Mouse (Mus musculus) heart, adult 2 months (tissue): ENCODE data around the gene Gm32742. TPM values are rescaled to one million over a fixed set of nuclear protein-coding genes. Genes with fewer than 3 reads are reported as not detected.

Source experiments
- DNase-seq, 2 experiments: peaks; one replicate each; pipeline ENCODE4 v3.0.0; 2021
- H3K27ac ChIP-seq: fragments of 200-600 bp; 2 replicates; pipeline ENCODE4 v1.8.1; 2022
- H3K27me3 ChIP-seq: fragments of 200-500 bp; 2 replicates; pipeline ENCODE4 v1.6.1; 2012; ENCODE audit warnings: mild to moderate bottlenecking, low read length, inconsistent platforms, mixed read lengths; ENCODE audit not compliant: control insufficient read depth, insufficient read depth
- H3K36me3 ChIP-seq: fragments of 200-500 bp; 2 replicates; pipeline ENCODE4 v1.6.1; 2012; ENCODE audit warnings: low read length, inconsistent platforms; ENCODE audit not compliant: control insufficient read depth, insufficient read depth
- H3K4me1 ChIP-seq: fragments of 200-500 bp; 2 replicates; pipeline ENCODE4 v1.6.1; 2011; ENCODE audit warnings: low read length; ENCODE audit not compliant: control insufficient read depth, insufficient read depth
- H3K4me3 ChIP-seq: fragments of 200-600 bp; 2 replicates; pipeline ENCODE4 v1.8.1; 2022
- H3K79me2 ChIP-seq: fragments of 200-500 bp; replicated peaks from 2 replicates; pipeline ENCODE4 v1.6.1; 2012; ENCODE audit warnings: mild to moderate bottlenecking, inconsistent platforms, low read length, moderate library complexity, mixed read lengths; ENCODE audit not compliant: control insufficient read depth, insufficient read depth
- H3K9ac ChIP-seq: fragments of 200-500 bp; 2 replicates; pipeline ENCODE4 v1.6.1; 2012; ENCODE audit warnings: low read depth, mild to moderate bottlenecking, control low read depth, inconsistent platforms, low read length, mixed read lengths
- CTCF ChIP-seq: fragments of 200-600 bp; IDR thresholded peaks from 2 replicates; pipeline ENCODE4 v1.8.1; 2022; ENCODE audit warnings: antibody characterized with exemption, mild to moderate bottlenecking, moderate library complexity
- EP300 ChIP-seq: fragments of 200-500 bp; IDR thresholded peaks from 2 replicates; pipeline ENCODE4 v1.6.1; 2011; ENCODE audit warnings: low read depth, low read length, control low read depth; ENCODE audit not compliant: insufficient read depth
- POLR2A ChIP-seq: fragments of 200-500 bp; IDR thresholded peaks from 2 replicates; pipeline ENCODE4 v1.6.1; 2011; ENCODE audit warnings: mild to moderate bottlenecking, low read depth, low read length, control low read depth; ENCODE audit not compliant: insufficient read depth
- WGBS: fragments of 180-500 bp; shearing (Covaris S2); methylation state at CpG from one replicate; pipeline ENCODE4 v1.1.7; 2018; 5-methylcytosine and 5-hydroxymethylcytosine counted together
- intact Hi-C: fragments of 180-260 bp; cut with DNase I; formaldehyde crosslinking; loops from one replicate; pipeline ENCODE4 v1.15.1; 2025
- long read RNA-seq: library from polyadenylated mRNA; stranded (forward); transcript quantifications from one replicate; pipeline ENCODE4 v2.0.0, GENCODE M21; 2021
- polyA plus RNA-seq: library from polyadenylated mRNA; depleted of rRNA; stranded (reverse); fragments of >200 nt; gene quantifications from 2 replicates; pipeline ENCODE4 v1.2.3, GENCODE M21; 2012; rRNA removed
- total RNA-seq, 2 experiments: library from RNA; stranded (reverse); gene quantifications; 2 replicates each; pipeline ENCODE4 v1.2.3; 2021

Gene Gm32742
- total RNA-seq (not detected), polyA plus RNA-seq (0.23 TPM in 1 of 2 replicates, not detected in the other)
- long read RNA-seq = 0 reads

DNA sequence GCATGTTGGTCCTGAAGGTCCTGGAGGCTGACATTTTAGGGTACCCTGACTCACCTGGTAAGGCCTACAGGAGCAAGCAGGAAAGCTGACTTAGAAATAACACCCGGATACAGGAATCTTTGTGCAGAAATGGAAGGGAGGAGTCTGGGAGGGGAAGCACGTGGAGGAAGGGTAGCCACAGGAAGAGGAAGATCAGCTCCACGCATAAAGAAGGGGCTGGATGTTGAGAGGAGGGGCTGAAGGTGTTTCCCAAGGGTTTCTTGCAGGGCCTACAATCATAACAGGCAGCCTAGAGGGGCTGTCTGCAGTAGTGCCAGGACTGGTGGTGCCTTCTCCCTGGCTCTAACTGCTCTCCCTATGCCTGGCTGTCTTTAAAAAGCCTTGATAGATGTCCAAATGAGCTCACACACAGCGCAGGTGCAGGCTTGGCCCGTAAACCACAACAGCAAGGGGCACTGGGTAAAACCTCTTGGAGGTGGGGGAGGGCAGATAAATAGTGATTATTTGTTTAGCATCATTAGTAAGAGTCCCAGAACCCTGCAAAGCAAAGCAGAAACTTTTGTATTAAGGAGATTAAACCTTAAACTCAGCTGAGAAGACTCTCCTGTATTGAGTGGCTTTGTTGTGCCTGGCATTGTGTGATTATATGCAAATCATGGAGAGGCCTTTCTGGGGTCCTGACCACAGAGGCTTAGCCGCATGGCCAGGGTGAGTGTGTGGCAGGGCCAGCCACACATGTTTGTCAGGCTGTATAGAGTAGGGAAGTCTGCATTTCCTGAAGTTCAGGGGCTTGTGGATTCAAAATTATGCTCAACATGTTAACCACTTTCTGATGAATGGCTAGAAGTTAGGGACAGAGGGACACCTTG, at the start of gene Gm32742:
TSS of gene Gm32742 (minus strand) at position 206 of the 869 bp plus-strand sequence.
- no peaks in the 10 kb centered on the region for H3K36me3 ChIP-seq
- WGBS = 50% methylated on average over 6 of the region's 6 CpGs
- no peaks in the 10 kb centered on the region for H3K4me1 ChIP-seq
- no peak within 1 kb of the TSS for H3K27ac ChIP-seq
- no peaks in the 10 kb centered on the region for H3K79me2 ChIP-seq
- no peak within 1 kb of the TSS for H3K4me3 ChIP-seq
- H3K27me3 ChIP-seq = no peaks in the 10 kb centered on the region
- TF ChIP-seq CTCF (no peak), POLR2A (no peak), EP300 (no peak)
- intact Hi-C loops = no loop called here
- no peak for DNase-seq
- H3K9ac ChIP-seq = no peak within 1 kb of the TSS

DNA sequence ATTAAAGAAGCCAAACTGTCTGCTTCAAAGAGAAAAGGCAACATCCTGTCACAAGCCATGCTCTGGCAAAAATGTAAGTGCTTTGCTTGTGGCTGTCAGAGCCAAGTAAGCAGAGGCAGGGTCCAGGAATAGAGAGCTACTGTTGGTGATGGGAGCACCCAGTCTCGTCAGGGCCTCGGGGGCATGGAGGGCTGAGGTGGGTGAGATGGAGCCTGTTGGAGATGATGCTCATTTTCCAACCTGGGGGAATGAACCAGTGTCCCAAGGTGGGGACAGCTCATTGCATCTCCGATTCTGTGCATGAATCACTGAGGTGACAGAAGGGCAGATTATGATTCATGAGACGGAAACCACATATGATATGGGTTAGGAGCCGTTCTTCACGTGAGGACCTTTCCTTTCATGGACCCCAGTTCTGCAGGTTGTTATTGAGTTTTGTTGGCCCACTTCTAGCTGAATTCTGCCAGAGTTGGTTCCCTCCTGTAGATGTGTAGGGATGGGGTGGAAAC, 48.5 kb upstream of the Gm32742 start:
- Histone ChIP-seq H3K4me1 (no peaks in the 10 kb centered on the region; the same call in 1 of the 2 replicates), H3K4me3 (no peak overlapping the region), H3K27ac (no peak overlapping the region), H3K9ac (no peak overlapping the region), H3K36me3 (no peaks in the 10 kb centered on the region), H3K79me2 (no peaks in the 10 kb centered on the region), H3K27me3 (no peaks in the 10 kb centered on the region)
- intact Hi-C loops = no loop called here
- no peak for TF ChIP-seq POLR2A
- TF ChIP-seq CTCF = no peak
- no peak for TF ChIP-seq EP300
- WGBS = 85% methylated on average over 6 of the region's 6 CpGs
- no peak for DNase-seq

- peak in 1 of 2 experiments; percentile 49 for DNase-seq
- intact Hi-C loops = no loop called here
- 61% methylated on average over 20 of the region's 20 CpGs for WGBS
- Histone ChIP-seq H3K27me3 (no peaks in the 10 kb centered on the region), H3K27ac (no peak within 1 kb of the TSS), H3K4me1 (no peaks in the 10 kb centered on the region; the same call in 1 of the 2 replicates), H3K9ac (no peak within 1 kb of the TSS), H3K79me2 (no peaks in the 10 kb centered on the region), H3K4me3 (no peak within 1 kb of the TSS), H3K36me3 (no peaks in the 10 kb centered on the region)
- TF ChIP-seq EP300 = no peak
- TF ChIP-seq POLR2A = no peak
- no peak for TF ChIP-seq CTCF
Measured at GRCm38 (mm10) chr9:51213023-51213728, 47.9 kb upstream of the Gm32742 start, which contains the start of gene Pou2af1. Gene Pou2af1 (plus strand): TSS chr9:51213708.

DNA sequence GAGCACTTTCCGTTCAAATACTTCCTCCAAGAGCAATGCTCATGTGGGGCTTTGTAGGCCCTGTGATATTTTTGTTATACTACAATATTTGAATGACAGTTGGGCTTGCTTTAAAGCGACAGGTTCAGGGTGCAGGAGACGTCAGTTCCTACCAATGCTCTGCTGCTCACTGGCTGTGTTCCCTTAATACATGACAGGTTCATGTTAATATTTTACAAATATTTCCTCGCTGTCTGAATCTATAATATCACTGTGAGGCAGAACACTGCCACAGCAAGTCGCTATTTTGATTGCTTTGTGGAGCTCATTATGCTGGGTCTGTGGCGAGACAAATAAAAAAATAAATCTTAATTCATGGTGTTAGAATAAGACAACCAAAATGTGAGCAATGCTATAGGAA, 45.9 kb upstream of the Gm32742 start:
- H3K9ac ChIP-seq = no peak overlapping the region
- no peaks in the 10 kb centered on the region; the same call in 1 of the 2 replicates for H3K4me1 ChIP-seq
- TF ChIP-seq EP300 (no peak), CTCF (no peak), POLR2A (no peak)
- H3K27ac ChIP-seq = no peak overlapping the region
- no peaks in the 10 kb centered on the region for H3K79me2 ChIP-seq
- no peak for DNase-seq
- H3K4me3 ChIP-seq = no peak overlapping the region
- intact Hi-C loops = no loop called here
- WGBS = 64% methylated on average over 6 of the region's 6 CpGs
- no peaks in the 10 kb centered on the region for H3K27me3 ChIP-seq
- no peaks in the 10 kb centered on the region for H3K36me3 ChIP-seq

GRCm38 (mm10) chr9:51208974-51209332, 43.6 kb upstream of the Gm32742 start:
- H3K27ac ChIP-seq = no peak overlapping the region
- no peaks in the 10 kb centered on the region for H3K36me3 ChIP-seq
- no peaks in the 10 kb centered on the region for H3K27me3 ChIP-seq
- no peaks in the 10 kb centered on the region; the same call in 1 of the 2 replicates for H3K4me1 ChIP-seq
- DNase-seq = no peak
- no peak overlapping the region for H3K9ac ChIP-seq
- H3K79me2 ChIP-seq = no peaks in the 10 kb centered on the region
- 90% methylated on average over 2 of the region's 2 CpGs for WGBS
- H3K4me3 ChIP-seq = no peak overlapping the region
- intact Hi-C loops = no loop called here
- TF ChIP-seq EP300 (no peak), POLR2A (no peak), CTCF (no peak)
